Mouse (Mus musculus) MEL (cell line): ENCODE data around the gene Cpeb2. TPM values are rescaled to one million over a fixed set of nuclear protein-coding genes. Genes with fewer than 3 reads are reported as not detected.

ENCODE experiments used
- DNase-seq: peaks from one replicate; pipeline ENCODE4 v3.0.0; 2011; ENCODE audit warnings: low read depth, low spot score
- H3K27ac ChIP-seq: 2 replicates; pipeline ENCODE4 v1.5.1; 2012; ENCODE audit warnings: low read depth, mild to moderate bottlenecking, control low read depth, low read length, moderate library complexity; ENCODE audit not compliant: control insufficient read depth
- H3K27me3 ChIP-seq, 2 experiments: fragments of 150-350 bp in 1 of 2; sonication (generic) in 1 of 2; 2 replicates each; pipeline ENCODE4 v1.6.1; 2012; ENCODE audit warnings: low read length in 2 of 2, mild to moderate bottlenecking in 2 of 2, improper control_type of control experiment in 1 of 2, moderate library complexity in 1 of 2; ENCODE audit not compliant: insufficient read depth in 2 of 2, control insufficient read depth in 1 of 2
- H3K36me3 ChIP-seq, 2 experiments: 2 replicates each; pipeline ENCODE4 v1.6.1; 2012 to 2014; ENCODE audit warnings: low read length in 2 of 2, improper control_type of control experiment in 1 of 2, inconsistent platforms in 1 of 2, mild to moderate bottlenecking in 1 of 2; ENCODE audit not compliant: insufficient read depth in 2 of 2, control insufficient read depth in 1 of 2
- H3K4me1 ChIP-seq, 2 experiments: fragments of 150-350 bp in 1 of 2; sonication (generic) in 1 of 2; 2 replicates each; pipeline ENCODE4 v1.6.1; 2012; ENCODE audit warnings: low read length in 2 of 2, improper control_type of control experiment in 1 of 2, mild to moderate bottlenecking in 1 of 2; ENCODE audit not compliant: insufficient read depth in 2 of 2, control insufficient read depth in 1 of 2
- H3K4me3 ChIP-seq, 2 experiments: fragments of 150-350 bp in 1 of 2; sonication (generic) in 1 of 2; 2 replicates each; pipeline ENCODE4 v1.5.1; 2012; ENCODE audit warnings: low read depth in 2 of 2, low read length in 2 of 2, mild to moderate bottlenecking in 2 of 2, moderate library complexity in 2 of 2, control low read depth in 1 of 2, improper control_type of control experiment in 1 of 2; ENCODE audit not compliant: control insufficient read depth in 1 of 2, insufficient read depth in 1 of 2
- H3K79me2 ChIP-seq: 2 replicates; pipeline ENCODE4 v1.6.1; 2012; ENCODE audit warnings: mild to moderate bottlenecking, low read length, moderate library complexity; ENCODE audit not compliant: control insufficient read depth, poor library complexity, insufficient read depth
- H3K9ac ChIP-seq: 2 replicates; pipeline ENCODE4 v1.6.1; 2012; ENCODE audit warnings: low read depth, mild to moderate bottlenecking, control low read depth, low read length, moderate library complexity; ENCODE audit not compliant: control insufficient read depth, poor library complexity, severe bottlenecking
- H3K9me3 ChIP-seq: fragments of 150-350 bp; sonication (generic); replicated peaks from 2 replicates; pipeline ENCODE4 v1.6.1; 2012; ENCODE audit warnings: mild to moderate bottlenecking, low read length, improper control_type of control experiment, moderate library complexity; ENCODE audit not compliant: insufficient read depth
- BHLHE40 ChIP-seq: IDR thresholded peaks from 2 replicates; pipeline ENCODE4 v1.6.1; 2012; ENCODE audit warnings: low read depth, mild to moderate bottlenecking, inconsistent platforms, low read length, improper control_type of control experiment, borderline replicate concordance
- CHD1 ChIP-seq: IDR thresholded peaks from 2 replicates; pipeline ENCODE4 v1.6.1; 2012; ENCODE audit warnings: low read depth, mild to moderate bottlenecking, inconsistent platforms, low read length, improper control_type of control experiment
- CHD2 ChIP-seq: IDR thresholded peaks from 2 replicates; pipeline ENCODE4 v1.6.1; 2011; ENCODE audit warnings: low read length, improper control_type of control experiment
- CTCF ChIP-seq, 3 experiments: IDR thresholded peaks in 2 of 3; conservative IDR thresholded peaks in 1 of 3; 2 replicates each; pipeline ENCODE4 v1.5.1; 2011 to 2012; ENCODE audit warnings: low read length in 3 of 3, low read depth in 2 of 3, mild to moderate bottlenecking in 2 of 3, improper control_type of control experiment in 1 of 3, inconsistent platforms in 1 of 3, mixed read lengths in 1 of 3, moderate library complexity in 1 of 3; ENCODE audit not compliant: control insufficient read depth in 1 of 3, insufficient read depth in 1 of 3, poor library complexity in 1 of 3, severe bottlenecking in 1 of 3
- E2F4 ChIP-seq: IDR thresholded peaks from 2 replicates; pipeline ENCODE4 v1.6.1; 2011; ENCODE audit warnings: low read depth, low read length, improper control_type of control experiment, borderline replicate concordance
- ELF1 ChIP-seq: IDR thresholded peaks from 2 replicates; pipeline ENCODE4 v1.6.1; 2014; ENCODE audit warnings: low read depth, mild to moderate bottlenecking, inconsistent platforms, low read length, improper control_type of control experiment, moderate library complexity
- EP300 ChIP-seq, 2 experiments: IDR thresholded peaks; 2 replicates each; pipeline ENCODE4 v1.6.1; 2011; ENCODE audit warnings: improper control_type of control experiment in 2 of 2, low read length in 2 of 2, low read depth in 1 of 2, mild to moderate bottlenecking in 1 of 2
- ETS1 ChIP-seq: IDR thresholded peaks from 2 replicates; pipeline ENCODE4 v1.6.1; 2012; ENCODE audit warnings: low read depth, mild to moderate bottlenecking, inconsistent platforms, low read length, improper control_type of control experiment, moderate library complexity
- GABPA ChIP-seq: IDR thresholded peaks from 2 replicates; pipeline ENCODE4 v1.6.1; 2012; ENCODE audit warnings: low read depth, mild to moderate bottlenecking, inconsistent platforms, low read length, improper control_type of control experiment, moderate library complexity
- GATA1 ChIP-seq: IDR thresholded peaks from 2 replicates; pipeline ENCODE4 v1.6.1; 2011; ENCODE audit warnings: low read depth, low read length, improper control_type of control experiment
- JUND ChIP-seq: IDR thresholded peaks from 2 replicates; pipeline ENCODE4 v1.6.1; 2011; ENCODE audit warnings: low read depth, mild to moderate bottlenecking, improper control_type of control experiment, low read length
- KAT2A ChIP-seq: conservative IDR thresholded peaks from 2 replicates; pipeline ENCODE4 v1.6.1; 2012; ENCODE audit warnings: low read depth, low read length, improper control_type of control experiment, inconsistent platforms
- MAFK ChIP-seq: IDR thresholded peaks from 2 replicates; pipeline ENCODE4 v1.6.1; 2011; ENCODE audit warnings: low read depth, mild to moderate bottlenecking, low read length, improper control_type of control experiment, borderline replicate concordance
- MAX ChIP-seq: IDR thresholded peaks from 2 replicates; pipeline ENCODE4 v1.6.1; 2011; ENCODE audit warnings: low read length, improper control_type of control experiment
- MEF2A ChIP-seq: IDR thresholded peaks from 2 replicates; pipeline ENCODE4 v1.6.1; 2014; ENCODE audit warnings: low read depth, mild to moderate bottlenecking, inconsistent platforms, low read length, improper control_type of control experiment; ENCODE audit not compliant: poor library complexity, insufficient replicate concordance, severe bottlenecking; ENCODE audit errors: extremely low read depth
- MYB ChIP-seq: IDR thresholded peaks from 2 replicates; pipeline ENCODE4 v1.6.1; 2011; ENCODE audit warnings: mild to moderate bottlenecking, low read depth, low read length, improper control_type of control experiment
- MYC ChIP-seq: IDR thresholded peaks from 2 replicates; pipeline ENCODE4 v1.6.1; 2011; ENCODE audit warnings: low read depth, mild to moderate bottlenecking, low read length, improper control_type of control experiment, moderate library complexity
- NELFE ChIP-seq: IDR thresholded peaks from 2 replicates; pipeline ENCODE4 v1.6.1; 2011; ENCODE audit warnings: low read depth, low read length, improper control_type of control experiment
- NRF1 ChIP-seq: IDR thresholded peaks from 2 replicates; pipeline ENCODE4 v1.6.1; 2014; ENCODE audit warnings: low read depth, mild to moderate bottlenecking, inconsistent platforms, low read length, improper control_type of control experiment, moderate library complexity; ENCODE audit not compliant: poor library complexity, insufficient read depth, severe bottlenecking
- POLR2AphosphoS2 ChIP-seq: IDR thresholded peaks from 2 replicates; pipeline ENCODE4 v1.6.1; 2011; ENCODE audit warnings: low read length, improper control_type of control experiment
- RAD21 ChIP-seq: IDR thresholded peaks from 2 replicates; pipeline ENCODE4 v1.6.1; 2011; ENCODE audit warnings: mild to moderate bottlenecking, low read depth, low read length, improper control_type of control experiment
- SIN3A ChIP-seq: IDR thresholded peaks from 2 replicates; pipeline ENCODE4 v1.6.1; 2012; ENCODE audit warnings: low read length, improper control_type of control experiment, inconsistent platforms
- SMC3 ChIP-seq: IDR thresholded peaks from 2 replicates; pipeline ENCODE4 v1.6.1; 2011; ENCODE audit warnings: low read depth, low read length, improper control_type of control experiment
- TBP ChIP-seq: IDR thresholded peaks from 2 replicates; pipeline ENCODE4 v1.8.0; 2011; ENCODE audit warnings: low read depth, low read length, improper control_type of control experiment
- TCF12 ChIP-seq: IDR thresholded peaks from 2 replicates; pipeline ENCODE4 v1.6.1; 2014; ENCODE audit warnings: low read depth, mild to moderate bottlenecking, inconsistent platforms, low read length, improper control_type of control experiment, moderate library complexity
- USF1 ChIP-seq: IDR thresholded peaks from 2 replicates; pipeline ENCODE4 v1.6.1; 2014; ENCODE audit warnings: low read depth, mild to moderate bottlenecking, inconsistent platforms, low read length, improper control_type of control experiment, moderate library complexity
- USF2 ChIP-seq, 2 experiments: IDR thresholded peaks; 2 replicates each; pipeline ENCODE4 v1.6.1; 2011 to 2012; ENCODE audit warnings: improper control_type of control experiment in 2 of 2, low read length in 2 of 2, borderline replicate concordance in 1 of 2, inconsistent platforms in 1 of 2, low read depth in 1 of 2, mild to moderate bottlenecking in 1 of 2; ENCODE audit not compliant: insufficient read depth in 1 of 2
- ZC3H11A ChIP-seq: IDR thresholded peaks from 2 replicates; pipeline ENCODE4 v1.6.1; 2012; ENCODE audit warnings: low read depth, mild to moderate bottlenecking, inconsistent platforms, low read length, improper control_type of control experiment
- ZKSCAN1 ChIP-seq: IDR thresholded peaks from 2 replicates; pipeline ENCODE4 v1.6.1; 2012; ENCODE audit warnings: low read depth, mild to moderate bottlenecking, inconsistent platforms, low read length, improper control_type of control experiment, moderate library complexity
- ZMIZ1 ChIP-seq: IDR thresholded peaks from 2 replicates; pipeline ENCODE4 v1.6.1; 2012; ENCODE audit warnings: low read depth, mild to moderate bottlenecking, inconsistent platforms, low read length, improper control_type of control experiment, moderate library complexity
- polyA plus RNA-seq, 2 experiments: library from polyadenylated mRNA; stranded (reverse) in 1 of 2; unstranded in 1 of 2; fragments of >175 nt in 1 of 2; fragments of >200 nt in 1 of 2; gene quantifications; 2 replicates each; pipeline versions ENCODE4 v1.2.1 to v1.2.4; 2012; ENCODE audit warnings: low replicate concordance in 2 of 2, low read depth in 1 of 2; ENCODE audit not compliant: insufficient read length in 2 of 2, insufficient read depth in 1 of 2, missing spikeins in 1 of 2
- total RNA-seq: library from RNA; depleted of rRNA; stranded (reverse); fragments of 300-350 nt; gene quantifications from 2 replicates; pipeline ENCODE4 v1.2.3, GENCODE M21; 2012

The Cpeb2 gene
- total and polyA plus RNA-seq, 3 experiments = 0.69 to 2.0 TPM; not detected in 1

DNA sequence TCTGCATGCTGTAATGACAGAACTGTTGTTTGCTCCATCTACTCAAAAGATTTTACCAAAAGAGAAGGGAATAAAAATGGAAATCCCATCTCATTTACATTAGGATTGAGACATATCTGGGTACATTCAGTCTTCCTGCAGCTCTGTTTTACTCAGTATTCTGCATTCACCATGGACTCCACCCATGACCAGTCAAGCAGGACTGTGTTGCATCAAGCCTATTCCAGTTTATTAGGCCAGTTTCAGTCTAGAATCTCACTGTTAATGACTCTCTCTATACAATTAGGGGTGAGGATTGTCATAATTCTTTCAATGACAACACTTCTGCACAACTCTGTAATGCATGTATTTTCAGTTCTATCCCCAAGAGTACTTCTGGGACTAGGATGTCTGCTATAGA, 6.8 kb upstream of the Cpeb2 start:
- no peaks in the 10 kb centered on the region for H3K9me3 ChIP-seq

DNA sequence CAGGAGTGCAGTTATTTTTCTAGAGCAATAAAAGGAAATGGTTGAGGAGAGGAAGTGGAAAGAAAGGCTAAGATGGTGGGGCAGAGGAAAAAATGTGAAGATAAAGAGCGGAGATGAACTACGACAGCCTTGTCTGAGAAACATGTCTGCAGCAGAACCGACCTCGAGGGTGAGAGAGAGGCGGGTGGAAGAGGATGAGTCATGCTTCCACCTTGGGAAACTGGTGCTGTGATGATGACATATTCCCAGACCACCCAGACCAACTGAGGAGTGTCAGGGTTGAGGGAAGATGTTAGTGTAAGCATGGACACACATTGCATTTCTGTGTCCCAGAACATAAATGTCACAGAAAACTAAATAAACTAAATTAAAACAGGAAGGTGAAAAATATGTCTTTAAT, 5.4 kb upstream of the Cpeb2 start:
- DNase-seq = no peak
- H3K4me3 ChIP-seq = no peak overlapping the region
- no peaks in the 10 kb centered on the region; the same call in 1 of the 2 replicates for H3K79me2 ChIP-seq
- no peaks in the 10 kb centered on the region for H3K27me3 ChIP-seq
- no peaks in the 10 kb centered on the region for H3K9me3 ChIP-seq
- no peak overlapping the region for H3K9ac ChIP-seq
- peaks cover 7% of the 10 kb centered on the region in 2 experiments for H3K4me1 ChIP-seq
- H3K27ac ChIP-seq = peak overlapping the region; percentile 16; the same call in 1 of the 2 replicates
- peaks cover 0 to 18% of the 10 kb centered on the region in 2 experiments; a peak in 2 of 4 replicates for H3K36me3 ChIP-seq
- TF ChIP-seq MAX (peak; percentile 41; the same call in 1 of the 2 replicates), USF2 (IDR thresholded peaks at IDR 0.05; ENCODE audit: borderline replicate concordance in 1 of 2, insufficient read depth in 1 of 2, low read depth in 1 of 2, low read length in 2 of 2) (no peak), JUND (0 out of 2 replicates have a peak, but pooled peaks have one; percentile 42), MAFK (no peak), POLR2AphosphoS2 (peak; percentile 92), ZKSCAN1 (no peak), NRF1 (no peak), MYB (0 out of 2 replicates have a peak, but pooled peaks have one; percentile 7), ZMIZ1 (no peak; the same call in 1 of the 2 replicates), BHLHE40 (no peak), ZC3H11A (no peak), ETS1 (peak; percentile 54), NELFE (peak; percentile 22; the same call in 1 of the 2 replicates), RAD21 (no peak), ELF1 (no peak), MEF2A (no peak), GATA1 (no peak), EP300 (IDR thresholded peaks at IDR 0.05; ENCODE audit: low read depth in 1 of 2, low read length in 2 of 2) (peak in 1 of 2 experiments; percentile 39; a peak in 1 of 4 replicates), CTCF (IDR thresholded peaks at IDR 0.05 in 2 of 3, conservative IDR thresholded peaks at IDR 0.05 in 1 of 3; ENCODE audit: control insufficient read depth in 1 of 3, insufficient read depth in 1 of 3, low read depth in 2 of 3, low read length in 3 of 3, poor library complexity in 1 of 3, severe bottlenecking in 1 of 3) (no peak), TCF12 (peak; percentile 32; the same call in 1 of the 2 replicates), CHD2 (peak; percentile 20; the same call in 1 of the 2 replicates), E2F4 (no peak), SIN3A (no peak), CHD1 (no peak), GABPA (no peak), USF1 (no peak), KAT2A (no peak), MYC (peak; percentile 66), TBP (no peak)

More for the DNA sequence above, 6.8 kb upstream of the Cpeb2 start:
- H3K4me1 ChIP-seq = peaks cover 2 to 7% of the 10 kb centered on the region in 2 experiments; a peak in 3 of 4 replicates
- no peak overlapping the region for H3K27ac ChIP-seq
- H3K9ac ChIP-seq = no peak overlapping the region
- H3K4me3 ChIP-seq = no peak overlapping the region
- no peaks in the 10 kb centered on the region for H3K27me3 ChIP-seq
- no peak for TF ChIP-seq RAD21
- TF ChIP-seq JUND = no peak
- TF ChIP-seq POLR2AphosphoS2 = peak; percentile 63
- 0 out of 2 replicates have a peak, but pooled peaks have one; percentile 2 for TF ChIP-seq SMC3
- no peak for TF ChIP-seq MAFK
- TF ChIP-seq MEF2A = no peak
- TF ChIP-seq, all 39 proteins: peak for 2
- Histone ChIP-seq H3K36me3 (peaks cover 0 to 19% of the 10 kb centered on the region in 2 experiments; a peak in 2 of 4 replicates), H3K79me2 (no peaks in the 10 kb centered on the region)
- DNase-seq = peak; percentile 45
